ENCODE assay signal across 8 mouse cellular contexts in the genomic region with DNA sequence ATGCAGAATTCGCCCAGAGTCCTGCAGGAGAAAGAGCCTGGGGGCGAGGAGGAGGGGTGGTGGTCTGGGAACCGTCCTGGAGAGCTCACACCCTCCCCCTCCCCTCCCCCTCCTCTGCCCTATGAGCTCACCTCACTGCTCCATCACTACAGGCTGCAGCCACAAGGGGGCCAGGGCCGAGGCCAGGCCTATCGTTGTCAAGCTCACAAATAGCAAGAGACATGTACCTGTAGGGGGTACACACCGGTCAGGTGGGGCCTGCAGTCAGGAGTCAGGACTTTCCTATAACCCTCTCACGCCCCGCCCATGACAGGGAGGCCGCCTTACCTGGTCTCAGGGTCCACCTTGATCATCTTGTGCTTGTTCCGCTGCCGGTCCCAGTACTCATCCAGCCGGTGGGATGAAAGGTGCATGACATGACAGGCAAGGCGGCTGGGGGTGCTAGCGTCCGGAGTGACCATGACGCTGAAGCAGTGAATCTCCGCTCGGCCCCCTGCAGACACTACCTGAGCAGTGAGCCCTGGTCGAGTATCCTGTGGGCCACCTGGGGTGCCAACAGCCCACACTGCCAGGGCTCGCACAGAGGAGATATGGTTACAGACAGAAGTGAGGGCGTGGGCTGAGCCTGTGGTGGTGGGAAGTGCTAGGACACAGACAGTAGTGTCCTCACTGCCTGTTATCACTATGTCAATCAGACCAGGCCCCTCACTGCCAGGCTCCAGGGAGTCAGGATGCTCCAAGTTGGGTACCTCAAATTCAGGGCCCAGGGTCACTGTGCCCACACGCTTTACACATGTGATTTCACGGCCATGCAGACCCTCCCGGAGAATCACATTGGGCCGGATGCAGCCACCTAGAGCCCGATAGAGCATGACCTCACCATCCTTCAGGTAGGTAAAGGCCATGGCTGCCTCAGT. TPM values are rescaled to one million over a fixed set of nuclear protein-coding genes. Genes with fewer than 3 reads are reported as not detected.
A peak's percentile ranks its signal among the peaks of the same experiment; 100 is the strongest.
DNase-seq lines count a peak whose midpoint lies in the region; ATAC-seq and TF ChIP-seq lines count a peak whose summit lies in the region.

No protein-coding gene starts in this region.

- no peaks in the 10 kb centered on the region for H3K9me3 ChIP-seq in midbrain, embryonic 12.5 days

- TF ChIP-seq CTCF in spleen, adult 2 months (IDR thresholded peaks at IDR 0.05; ENCODE audit: extremely low read depth, insufficient read depth, insufficient read length, insufficient replicate concordance) = peak; percentile 56; the same call in 1 of the 2 replicates

- no peak overlapping the region for H3K4me3 ChIP-seq in spleen, adult 2 months (ENCODE audit: extremely low read depth, insufficient read depth, insufficient read length)
- 0 out of 2 replicates have a peak overlapping the region, but pooled peaks have one; percentile 8 for H3K4me3 ChIP-seq in midbrain, embryonic 12.5 days

- DNase-seq in cerebellum, adult 11-12 months = peak; percentile 70
- peak in 1 of 2 experiments; percentile 56 for DNase-seq in spleen, adult 2 months (ENCODE audit: low read depth in 1 of 2, low spot score in 2 of 2)
- no peak for DNase-seq in spleen, adult 12 weeks (ENCODE audit: low spot score)
- peak; percentile 83 for DNase-seq in embryo, embryonic 10.5 days (ENCODE audit: low spot score)
- peak; percentile 66 for DNase-seq in kidney, adult 9 months
- DNase-seq in left cerebral cortex, postnatal 36 days (ENCODE audit: low spot score in 2 of 2) = no peak

- no peaks in the 10 kb centered on the region for H3K27me3 ChIP-seq in spleen, adult 2 months (ENCODE audit: control insufficient read depth, insufficient read depth, low read length)
- H3K27me3 ChIP-seq in midbrain, embryonic 12.5 days = no peaks in the 10 kb centered on the region

- no peak for TF ChIP-seq POLR2A in spleen, adult 2 months (IDR thresholded peaks at IDR 0.05; ENCODE audit: low read depth, low read length)

- no peak for ATAC-seq in cerebellum, adult (ENCODE audit: insufficient number of reproducible peaks, low FRiP score, low TSS enrichment)
- ATAC-seq in midbrain, embryonic 12.5 days (ENCODE audit: low FRiP score, low read depth) = no peak

- intact Hi-C loops in left cerebral cortex, postnatal 36 days (cut with DNase I) = no loop called here

- WGBS in spleen, adult 2 months = 79% methylated on average over 26 of the region's 26 CpGs
- WGBS in midbrain, embryonic 12.5 days = 54% methylated on average over 26 of the region's 26 CpGs

- H3K9ac ChIP-seq in midbrain, embryonic 12.5 days (replicated peaks) = peak overlapping the region; percentile 41; the same call in 1 of the 2 replicates

- peaks cover 15% of the 10 kb centered on the region for H3K36me3 ChIP-seq in spleen, adult 2 months (ENCODE audit: control insufficient read depth, insufficient read depth, low read length)
- peaks cover 49% of the 10 kb centered on the region for H3K36me3 ChIP-seq in midbrain, embryonic 12.5 days

- H3K4me2 ChIP-seq in midbrain, embryonic 12.5 days (replicated peaks) = peak overlapping the region; percentile 26

- H3K27ac ChIP-seq in spleen, adult 2 months (ENCODE audit: insufficient read depth, low read length) = no peak overlapping the region
- peak overlapping the region; percentile 54 for H3K27ac ChIP-seq in midbrain, embryonic 12.5 days (replicated peaks)

- H3K4me1 ChIP-seq in spleen, adult 2 months (ENCODE audit: control insufficient read depth, insufficient read depth, insufficient read length) = peaks cover 3% of the 10 kb centered on the region; the same call in 1 of the 2 replicates
- peaks cover 66% of the 10 kb centered on the region for H3K4me1 ChIP-seq in midbrain, embryonic 12.5 days

RNA-seq across cellular contexts. Expression of a gene that starts 4.3 kb away (rescaled TPM):
- polyA plus RNA-seq in spleen, adult 2 months (2012; rRNA removed) = 187 and 225 TPM in 2 replicates
- polyA plus RNA-seq in midbrain, embryonic 12.5 days (2016; fragmentation: Nextera tagmentation; extraction: Ambion mirVana) = 251 and 260 TPM in 2 replicates
- total RNA-seq in left cerebral cortex, postnatal 36 days (2021) = 10 to 100 TPM; 70.1 to 99.4 TPM

RNA-seq across cellular contexts. Expression of a gene that starts 4.5 kb away (rescaled TPM):
- 36.0 and 44.4 TPM in 2 replicates for polyA plus RNA-seq in spleen, adult 2 months (2012; rRNA removed)
- polyA plus RNA-seq in midbrain, embryonic 12.5 days (2016; fragmentation: Nextera tagmentation; extraction: Ambion mirVana) = 288 and 293 TPM in 2 replicates
- total RNA-seq in left cerebral cortex, postnatal 36 days (2021) = 100 to 1,000 TPM; 112 to 118 TPM

RNA-seq across cellular contexts. Expression of a gene that starts 6.8 kb away (rescaled TPM):
- polyA plus RNA-seq in spleen, adult 2 months (2012; rRNA removed) = 23.1 and 27.1 TPM in 2 replicates
- 56.9 and 58.8 TPM in 2 replicates for polyA plus RNA-seq in midbrain, embryonic 12.5 days (2016; fragmentation: Nextera tagmentation; extraction: Ambion mirVana)
- 10 to 100 TPM; 62.8 to 70.1 TPM for total RNA-seq in left cerebral cortex, postnatal 36 days (2021)

RNA-seq across cellular contexts. Expression of a gene that starts 13.9 kb away (rescaled TPM):
- polyA plus RNA-seq in spleen, adult 2 months (2012; rRNA removed) = 106 and 107 TPM in 2 replicates
- polyA plus RNA-seq in midbrain, embryonic 12.5 days (2016; fragmentation: Nextera tagmentation; extraction: Ambion mirVana) = 133 and 143 TPM in 2 replicates
- total RNA-seq in left cerebral cortex, postnatal 36 days (2021) = 10 to 100 TPM; 47.7 to 47.9 TPM

RNA-seq across cellular contexts. Expression of a gene that starts 23.4 kb away (rescaled TPM):
- polyA plus RNA-seq in spleen, adult 2 months (2012; rRNA removed) = 5.9 and 7.9 TPM in 2 replicates
- polyA plus RNA-seq in midbrain, embryonic 12.5 days (2016; fragmentation: Nextera tagmentation; extraction: Ambion mirVana) = 14.7 and 16.4 TPM in 2 replicates
- total RNA-seq in left cerebral cortex, postnatal 36 days (2021) = 10 to 100 TPM; 87.0 to 93.7 TPM

Comparison
In these comparisons a context has a peak if more than half of its experiments do, and no peak if none do; other contexts are left out.
1. DNase-seq: peak in cerebellum, adult 11-12 months (single experiment), embryo, embryonic 10.5 days (single experiment) and kidney, adult 9 months (single experiment); none in spleen, adult 12 weeks (single experiment) and left cerebral cortex, postnatal 36 days (0 of 2).